Mouse (Mus musculus): ENCODE data around the gene Ubc.
"Not testable (repeated sequence)": the region's sequence is repeated elsewhere in the genome, so short reads cannot be mapped to it uniquely, and the experiment has no call there.

Ubc gene

DNA sequence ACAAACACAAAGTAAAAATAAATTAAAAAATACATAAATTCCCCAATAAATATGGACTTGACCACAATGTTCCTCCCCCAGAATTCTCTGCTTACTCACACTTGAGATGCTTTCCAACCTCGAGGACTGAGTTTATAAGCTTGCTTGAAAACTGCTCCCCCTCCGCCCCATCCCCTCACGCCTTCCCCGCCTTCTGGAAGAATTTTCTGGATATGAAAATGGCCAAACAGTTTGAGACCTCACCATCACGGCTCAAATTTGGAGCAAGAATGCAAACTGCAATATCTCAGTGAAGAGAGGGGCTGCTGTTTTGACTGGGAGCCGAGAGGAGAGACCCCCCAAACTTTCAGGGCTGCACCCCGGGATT, 14.5 kb upstream of the Ubc start:
- in situ Hi-C loops (cut with MboI, MseI) = no loop called here

DNA sequence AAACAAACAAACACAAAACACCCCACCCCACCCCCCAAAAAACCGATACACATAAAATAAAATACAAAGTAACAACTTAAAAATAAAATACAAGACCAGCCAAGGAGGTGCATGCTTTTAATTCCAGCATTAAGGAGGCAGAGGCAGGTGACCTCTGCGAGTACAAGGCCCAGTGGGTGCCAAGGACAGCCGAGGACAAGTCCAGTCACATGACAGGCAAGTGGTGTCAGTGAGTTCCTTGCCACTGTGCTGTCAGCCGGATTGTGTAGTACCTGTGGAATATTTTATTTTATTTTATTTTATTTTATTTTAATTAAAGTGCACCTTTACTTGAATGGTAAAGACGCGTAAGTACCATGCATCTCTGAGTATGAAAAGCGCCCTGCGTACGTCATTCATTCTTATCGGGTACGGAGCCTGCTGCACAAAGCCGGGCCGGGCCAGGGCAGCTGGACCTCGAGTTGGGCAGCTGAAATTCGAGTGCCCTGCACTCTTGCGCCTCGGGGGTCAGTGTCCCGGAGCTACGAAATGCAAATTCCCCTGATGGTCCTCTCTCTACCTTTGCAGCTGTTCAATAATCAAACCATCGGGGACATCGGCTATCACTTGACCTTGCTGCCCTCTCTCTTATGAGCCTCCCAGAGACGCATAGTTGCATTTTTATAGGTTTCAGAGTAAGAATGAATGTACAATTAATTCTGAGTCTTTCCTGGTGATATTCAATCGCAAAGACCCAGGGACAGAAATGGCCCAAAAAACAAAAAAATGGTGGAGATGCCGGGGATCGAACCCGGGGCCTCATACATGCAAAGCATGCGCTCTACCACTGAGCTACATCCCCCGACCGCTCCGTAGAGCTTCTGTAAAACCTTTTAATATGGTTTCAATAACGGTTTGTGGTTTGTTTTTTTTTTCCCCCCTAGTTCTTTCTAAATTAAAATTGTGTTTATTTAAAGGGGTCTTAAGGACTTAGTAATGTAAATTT, 13.8 kb upstream of the Ubc start:
- in situ Hi-C loops (cut with MboI, MseI) = no loop called here

DNA sequence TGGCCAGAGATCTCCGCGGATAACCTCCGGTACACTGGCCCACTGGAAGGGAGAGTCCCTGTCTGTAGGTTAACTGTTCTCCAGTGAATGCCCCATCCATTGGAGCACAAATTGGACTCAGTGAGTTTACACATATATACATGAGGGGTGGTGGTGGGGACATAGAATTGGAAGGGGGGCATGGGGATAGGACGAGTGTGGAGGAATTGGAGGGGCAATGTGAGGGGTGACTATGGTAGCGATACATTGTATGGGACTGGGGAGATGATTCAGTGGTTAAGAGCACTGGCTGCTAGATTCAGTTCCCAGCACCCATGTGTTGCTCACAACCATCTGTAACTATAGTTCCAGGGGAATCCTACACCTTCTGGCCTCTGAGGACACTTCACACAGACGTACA, 13.0 kb upstream of the Ubc start:
- in situ Hi-C loops (cut with MboI, MseI) = no loop called here

DNA sequence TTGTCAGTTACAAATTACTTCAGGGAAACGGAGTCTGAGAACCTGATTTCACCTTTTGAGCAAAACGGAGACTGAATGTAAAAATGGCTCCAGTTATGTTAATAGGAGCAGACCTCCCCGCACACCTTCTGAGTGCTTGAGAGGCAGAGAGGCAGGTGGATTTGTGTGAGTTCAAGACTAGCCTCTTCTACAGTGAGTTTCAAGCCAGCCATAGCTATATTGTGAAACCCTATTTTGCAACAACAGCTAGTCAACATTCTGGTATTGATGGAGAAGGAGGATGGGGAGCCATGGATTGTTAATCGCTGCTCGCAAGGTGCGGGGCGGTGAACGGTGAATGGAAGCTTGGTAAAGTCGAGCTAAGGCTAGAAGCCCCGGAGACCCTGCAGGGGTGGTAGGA, 12.5 kb upstream of the Ubc start:
- in situ Hi-C loops (cut with MboI, MseI) = no loop called here

DNA sequence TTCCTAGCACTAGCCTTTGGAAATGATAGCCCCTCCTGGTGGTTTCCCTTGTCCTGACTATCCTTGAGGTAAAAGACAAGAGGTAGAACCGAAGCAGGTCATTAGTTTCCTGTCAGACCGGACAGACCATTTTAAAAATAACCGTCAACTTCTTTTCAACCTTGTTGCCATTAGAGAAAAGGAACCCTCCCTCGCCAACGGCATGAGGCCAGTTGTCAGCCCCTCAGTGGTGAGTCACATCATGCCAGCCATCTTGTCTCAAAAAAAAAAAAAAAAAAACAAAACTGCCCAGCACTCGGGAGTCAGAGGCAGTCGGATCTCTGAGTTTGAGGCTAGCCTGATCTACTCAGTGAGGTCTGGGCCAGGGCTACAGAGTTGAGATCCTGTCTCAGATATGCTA, 10.9 kb upstream of the Ubc start:
- in situ Hi-C loops (cut with MboI, MseI) = no loop called here

DNA sequence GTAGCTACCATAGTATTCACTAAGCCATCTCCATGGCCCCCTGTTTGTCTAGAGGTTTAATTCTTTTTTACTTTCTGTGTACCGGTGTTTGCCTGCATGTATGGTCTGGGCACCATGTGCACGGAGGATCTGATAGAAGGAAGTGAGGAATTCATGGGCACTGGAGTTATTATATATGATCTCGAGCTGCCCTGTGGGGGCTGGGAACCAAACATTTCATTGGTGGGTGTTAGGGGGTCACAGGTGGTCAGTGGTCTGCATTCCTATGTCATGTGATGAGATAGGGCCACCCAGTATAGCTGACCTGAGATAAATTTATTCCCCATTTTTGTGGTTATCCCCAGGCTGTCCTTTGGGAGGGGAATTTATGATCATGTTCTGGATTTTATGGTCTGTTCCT, 5.0 kb upstream of the Ubc start:
- in situ Hi-C loops (cut with MboI, MseI) = no loop called here

DNA sequence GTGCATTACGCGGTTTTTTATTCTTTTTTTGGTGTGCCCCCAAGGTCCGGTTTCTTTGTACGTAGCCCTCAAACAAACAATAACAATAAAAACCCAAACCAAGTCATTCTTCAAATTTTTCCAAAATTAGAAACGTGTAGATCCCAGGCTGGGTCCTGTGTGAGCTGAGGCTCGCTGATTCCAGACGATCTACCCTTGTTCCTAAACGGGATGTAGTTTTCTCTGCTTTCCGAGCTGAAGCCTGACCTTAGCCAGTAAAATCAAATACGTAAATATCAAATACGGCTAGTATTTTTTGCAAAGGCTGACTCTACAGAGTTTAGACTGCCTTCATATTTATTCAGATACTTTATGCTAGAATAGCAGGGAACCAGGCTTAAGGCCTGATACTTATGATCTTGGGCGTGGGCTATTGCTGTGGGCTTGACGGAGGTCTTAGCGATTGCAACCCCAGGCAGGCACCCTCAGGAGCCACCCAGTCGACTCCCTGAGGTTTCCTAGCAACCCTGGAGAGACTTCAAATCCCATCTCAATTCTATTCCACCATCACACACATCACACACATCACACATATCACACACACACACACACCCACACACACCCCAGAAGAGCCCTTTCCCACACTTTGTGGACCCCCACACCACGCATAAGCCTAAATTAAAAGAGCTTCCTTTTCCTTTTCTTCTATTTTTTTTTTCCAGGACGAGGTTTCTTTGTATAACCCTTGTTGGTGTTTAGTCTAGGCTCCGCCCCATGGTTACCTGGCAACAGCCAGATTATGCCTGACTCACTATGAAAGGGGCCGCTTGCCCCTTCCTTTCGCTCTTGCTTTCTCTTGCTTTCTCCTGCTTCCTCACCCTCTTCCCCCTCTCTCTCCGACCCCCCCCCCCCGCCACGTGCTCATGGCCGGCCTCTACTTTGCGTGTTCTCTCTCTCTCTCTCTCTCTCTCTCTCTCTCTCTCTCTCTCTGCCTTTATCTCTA, 3.9 kb upstream of the Ubc start:
- in situ Hi-C loops (cut with MboI, MseI) = no loop called here

DNA sequence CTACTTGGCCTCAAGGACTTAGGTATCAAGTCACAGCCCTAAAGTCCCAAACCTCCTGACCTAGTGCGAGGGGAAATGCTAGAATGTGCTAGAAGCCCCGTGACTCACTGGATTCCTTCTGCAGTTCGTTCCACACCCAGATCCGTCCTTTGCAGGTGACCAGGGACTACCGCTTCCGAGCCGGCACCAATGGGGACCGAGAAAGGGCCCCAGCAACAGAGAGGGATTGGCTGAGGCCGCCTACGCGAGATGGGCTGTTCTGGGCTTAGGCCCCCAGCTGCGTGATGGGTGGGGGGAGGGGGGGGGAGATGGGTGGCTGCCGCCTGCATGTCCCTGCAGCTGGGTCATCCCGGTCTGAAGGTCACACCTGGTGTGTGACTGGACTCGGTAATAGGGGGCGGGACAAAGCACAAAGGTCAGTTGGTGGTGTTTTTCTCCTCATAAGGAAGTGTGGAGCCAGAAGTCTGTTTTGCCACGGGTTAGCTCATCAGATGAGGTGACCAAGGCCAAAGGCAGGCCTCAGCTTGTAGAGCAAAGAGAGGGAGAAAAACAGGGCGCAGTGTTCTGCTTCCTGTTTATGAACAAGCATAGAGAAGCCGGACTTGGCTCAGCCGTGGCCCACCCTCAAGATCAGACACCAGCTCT, 3.1 kb upstream of the Ubc start:
- in situ Hi-C loops (cut with MboI, MseI) = no loop called here

DNA sequence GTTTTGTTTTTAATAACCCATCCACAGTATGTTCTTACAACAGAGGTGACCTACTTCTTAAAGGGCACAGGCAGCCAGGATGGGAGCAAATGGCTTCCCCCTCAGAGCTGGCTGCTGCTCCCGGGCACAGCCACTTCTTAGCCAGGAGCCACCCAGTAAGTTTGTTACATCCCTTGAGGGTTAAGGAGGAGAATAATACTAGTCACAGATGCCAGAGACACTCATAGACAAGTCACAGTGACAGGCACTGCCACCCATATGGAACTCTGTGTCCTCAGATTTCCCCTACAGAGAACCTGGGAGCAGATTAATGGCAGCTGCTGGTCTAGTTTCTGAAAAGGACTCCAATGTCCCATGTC, 2.6 kb upstream of the Ubc start:
- in situ Hi-C loops (cut with MboI, MseI) = no loop called here

DNA sequence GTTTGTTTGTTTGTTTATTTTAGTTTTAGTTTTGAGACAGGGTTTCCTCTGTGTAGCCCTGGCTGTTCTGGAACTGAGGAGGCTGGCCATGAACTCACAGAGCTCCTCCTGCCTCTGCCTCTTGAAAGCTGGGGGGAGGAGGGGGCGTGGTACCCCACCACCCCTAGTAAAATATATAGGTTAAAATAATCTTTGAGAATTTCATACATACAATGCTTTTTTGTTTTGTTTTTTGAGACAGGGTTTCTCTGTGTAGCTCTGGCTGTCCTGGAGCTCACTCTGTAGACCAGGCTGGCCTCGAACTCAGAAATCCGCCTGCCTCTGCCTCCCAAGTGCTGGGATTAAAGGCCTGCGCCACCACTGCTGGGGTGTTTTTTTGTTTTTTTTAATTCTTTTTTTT, 2.2 kb upstream of the Ubc start:
- in situ Hi-C loops (cut with MboI, MseI) = not testable (repeated sequence)

DNA sequence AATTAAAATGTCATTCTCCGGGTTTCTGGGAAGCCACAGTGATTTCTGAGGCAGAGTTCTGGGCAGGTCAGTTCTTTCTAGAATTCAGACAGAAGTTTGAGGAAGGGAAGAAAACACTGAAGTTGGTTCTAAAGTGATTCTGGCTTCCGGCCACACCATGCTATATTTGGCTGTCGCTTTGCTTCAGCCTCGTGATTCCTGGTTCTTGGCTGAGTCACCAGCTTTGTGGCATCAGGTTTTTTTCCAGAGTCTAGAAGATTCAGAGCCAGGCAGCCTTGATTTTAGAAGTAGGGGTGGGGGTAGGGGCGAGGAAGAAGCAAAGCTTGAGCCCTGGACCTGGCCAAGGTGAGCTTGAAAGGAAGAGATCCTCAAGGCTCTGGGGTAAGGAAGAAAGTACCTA, 1.6 kb upstream of the Ubc start:
- in situ Hi-C loops (cut with MboI, MseI) = no loop called here

DNA sequence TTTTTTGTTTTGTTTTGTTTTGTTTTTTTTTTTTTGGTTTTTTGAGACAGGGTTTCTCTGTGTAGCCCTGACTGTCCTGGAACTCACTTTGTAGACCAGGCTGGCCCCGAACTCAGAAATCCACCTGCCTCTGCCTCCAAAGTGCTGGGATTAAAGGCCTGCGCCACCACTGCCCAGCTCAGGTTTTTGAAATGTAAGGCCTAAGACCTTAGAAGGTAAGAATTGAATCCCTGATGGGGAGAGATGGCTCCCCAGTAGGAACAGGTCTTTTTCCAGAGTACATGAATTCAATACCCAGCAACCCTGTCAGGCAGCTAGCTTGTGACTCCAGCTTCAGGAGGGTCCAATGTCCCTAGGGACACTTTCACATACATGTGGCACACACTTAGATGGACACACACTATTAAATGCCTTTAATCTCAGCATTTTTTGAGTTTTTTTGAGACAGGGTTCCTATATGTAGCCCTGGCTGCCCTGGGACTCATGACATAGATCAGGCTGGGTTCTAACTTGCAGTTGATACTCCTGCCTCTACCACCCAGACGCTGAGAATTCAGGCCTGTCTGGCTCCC, 990 bp upstream of the Ubc start:
- in situ Hi-C loops (cut with MboI, MseI) = no loop called here

DNA sequence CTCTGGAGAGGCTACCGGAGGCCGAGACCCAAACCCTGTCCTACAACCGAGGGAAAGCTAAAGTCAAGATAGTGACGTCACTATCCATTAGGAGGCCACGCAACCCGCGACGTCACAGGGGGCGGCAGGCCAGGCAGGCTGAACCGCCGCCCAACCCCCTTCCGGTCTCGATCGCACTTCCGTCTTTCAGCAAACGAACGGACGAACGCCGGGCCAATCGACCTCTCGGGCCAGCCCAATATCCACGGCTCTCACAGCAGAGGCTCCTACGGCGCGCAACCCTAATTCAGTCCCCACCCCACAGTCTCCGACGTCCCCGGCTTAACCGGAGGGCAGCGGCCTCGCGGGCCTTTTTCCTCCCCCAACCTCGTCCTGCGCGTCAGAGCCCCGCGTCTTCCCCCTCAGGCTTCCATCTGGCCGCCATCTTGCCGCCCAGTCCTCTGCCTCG, 847 bp downstream of the Ubc start, which contains the start of gene Gm10382:
Gene Gm10382 (plus strand): TSS at position 192 of the 448 bp plus-strand sequence.
- in situ Hi-C loops (cut with MboI, MseI) = no loop called here

DNA sequence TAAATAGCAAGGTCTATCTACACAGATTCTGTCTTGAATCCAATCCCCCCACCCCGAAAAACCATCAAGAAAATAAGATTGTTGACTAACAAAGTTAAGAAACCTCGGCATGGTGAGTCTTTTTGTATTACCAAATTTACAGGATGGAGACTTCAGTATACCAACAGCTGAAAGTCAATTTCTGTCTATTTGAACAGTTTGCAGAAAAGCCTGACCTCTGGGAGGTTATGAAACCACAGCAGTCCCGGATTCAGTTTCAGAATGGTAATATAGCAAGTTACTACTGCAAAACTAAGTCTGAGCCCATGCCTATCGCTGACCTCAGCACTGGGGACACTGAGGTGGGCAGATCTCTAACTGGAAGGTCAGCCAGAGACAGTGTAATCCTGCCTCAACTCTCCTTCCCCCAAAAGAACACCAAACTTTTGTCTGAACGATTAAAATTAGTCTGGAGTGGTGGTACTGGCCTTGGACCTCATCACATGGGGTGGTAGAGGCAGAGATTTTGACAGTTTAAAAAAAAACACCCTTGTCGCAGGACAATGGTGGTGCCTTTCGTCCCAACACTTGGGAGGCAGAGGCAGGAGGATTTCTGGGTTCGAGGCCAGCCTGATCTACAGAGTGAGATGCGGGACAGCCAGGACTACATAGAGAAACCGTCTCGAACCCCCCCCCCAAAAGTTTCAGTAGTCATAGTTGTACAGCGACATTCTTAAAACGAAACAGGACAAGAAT, 1.5 kb downstream of the Ubc start:
- in situ Hi-C loops (cut with MboI, MseI) = no loop called here

DNA sequence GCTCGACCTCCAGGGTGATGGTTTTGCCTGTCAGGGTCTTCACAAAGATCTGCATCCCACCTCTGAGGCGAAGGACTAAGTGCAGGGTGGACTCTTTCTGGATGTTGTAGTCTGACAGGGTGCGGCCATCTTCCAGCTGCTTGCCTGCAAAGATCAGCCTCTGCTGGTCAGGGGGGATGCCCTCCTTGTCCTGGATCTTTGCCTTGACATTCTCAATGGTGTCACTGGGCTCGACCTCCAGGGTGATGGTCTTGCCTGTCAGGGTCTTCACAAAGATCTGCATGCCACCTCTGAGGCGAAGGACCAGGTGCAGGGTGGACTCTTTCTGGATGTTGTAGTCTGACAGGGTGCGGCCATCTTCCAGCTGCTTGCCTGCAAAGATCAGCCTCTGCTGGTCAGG, 2.7 kb downstream of the Ubc start:
- in situ Hi-C loops (cut with MboI, MseI) = not testable (repeated sequence)

DNA sequence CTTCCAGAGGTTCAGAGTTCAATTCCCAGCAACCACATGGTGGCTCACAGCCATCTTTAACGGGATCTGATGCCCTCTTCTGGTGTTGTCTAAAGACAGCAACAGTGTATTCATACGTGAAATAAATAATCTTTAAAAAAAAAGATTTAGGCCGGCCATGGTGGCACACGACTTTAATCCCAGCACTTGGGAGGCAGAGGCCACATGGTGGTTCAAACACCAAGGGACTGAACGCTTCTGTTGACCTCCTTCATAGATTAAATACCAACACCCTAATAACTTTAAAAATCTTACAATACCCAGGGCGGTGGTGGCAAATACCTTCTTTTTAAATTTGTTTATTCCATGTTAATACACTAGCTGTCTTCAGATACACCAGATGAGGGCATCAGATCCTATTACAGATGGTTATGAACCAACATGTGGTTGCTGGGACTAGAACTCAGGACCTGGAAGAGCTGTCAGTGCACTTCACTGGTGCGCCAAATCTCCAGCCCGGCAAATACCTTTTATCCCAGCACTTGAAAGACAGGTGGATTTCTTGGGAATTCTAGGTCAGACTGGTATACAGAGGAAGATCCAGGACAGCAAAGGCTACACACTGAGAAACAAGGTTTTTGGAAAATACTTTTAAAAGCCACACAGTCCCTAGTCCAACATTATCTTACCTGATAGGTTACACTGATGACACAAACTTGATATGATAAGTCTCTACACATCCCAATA, 4.6 kb downstream of the Ubc start:
- in situ Hi-C loops (cut with MboI, MseI) = no loop called here

DNA sequence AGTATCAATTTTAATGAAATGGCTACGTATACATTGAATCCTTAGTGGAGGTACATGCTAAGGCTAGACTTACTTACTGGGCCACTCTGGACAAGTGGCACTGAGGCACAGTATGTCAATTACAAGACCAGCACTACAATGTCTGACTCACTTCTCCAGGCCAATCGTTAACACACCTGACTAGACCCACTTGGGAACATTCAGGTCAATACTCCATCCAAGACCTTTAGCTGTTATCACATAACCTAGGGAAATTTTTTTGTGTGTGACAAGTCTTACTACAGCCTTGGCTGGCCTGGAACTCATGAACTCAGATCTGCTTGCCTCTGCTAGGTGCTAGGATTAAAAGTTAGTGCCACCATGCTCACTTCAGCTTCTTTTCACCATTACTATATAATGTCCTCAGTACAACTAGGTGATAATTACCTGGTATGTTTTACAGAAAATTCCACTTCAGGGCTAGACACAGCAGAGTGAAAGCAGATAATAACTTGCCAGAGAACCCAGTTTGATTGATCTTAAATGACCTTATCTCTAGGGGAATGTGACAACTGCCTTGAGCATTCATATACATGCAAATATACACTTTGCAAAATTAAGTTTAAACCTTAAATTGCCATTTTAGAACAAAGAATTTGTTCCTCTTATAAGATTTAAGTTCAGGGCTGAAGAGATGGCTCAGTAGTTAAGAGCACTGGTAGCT, 5.3 kb downstream of the Ubc start:
- in situ Hi-C loops (cut with MboI, MseI) = no loop called here

DNA sequence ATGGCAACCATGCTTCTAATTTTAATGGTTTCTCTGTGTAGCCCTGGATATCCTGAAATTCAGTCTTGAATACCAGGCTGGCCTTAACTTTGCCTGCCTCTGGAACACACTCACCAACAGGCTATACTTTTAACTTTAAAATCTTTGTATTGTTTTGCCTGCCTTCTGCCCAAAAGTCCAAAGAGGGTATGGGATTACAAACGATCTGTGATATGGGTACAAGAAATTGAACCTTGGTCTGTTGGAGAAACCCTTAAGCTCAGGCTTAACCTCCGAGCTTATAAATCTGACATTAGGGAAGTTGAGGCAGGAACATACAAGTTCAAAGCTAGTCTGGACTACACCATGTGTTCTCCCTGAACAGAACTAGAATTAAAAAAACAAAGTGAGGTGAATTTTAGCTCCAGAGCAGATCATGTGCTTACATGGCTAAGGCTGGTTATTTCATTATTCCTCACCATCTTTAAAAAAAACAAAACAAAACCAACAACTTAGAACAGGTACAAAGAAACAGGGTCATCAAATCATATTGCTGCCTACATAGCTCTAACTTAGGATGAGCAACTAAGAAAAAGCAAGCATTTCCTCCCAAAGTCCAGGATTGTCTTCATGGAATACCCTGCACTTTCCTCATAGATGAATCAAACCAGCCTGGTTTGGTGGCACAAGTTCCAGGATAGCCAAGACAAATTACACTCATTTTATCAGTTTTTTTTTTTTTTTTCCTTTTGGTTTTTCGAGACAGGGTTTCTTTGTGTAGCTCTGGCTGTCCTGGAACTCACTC, 6.2 kb downstream of the Ubc start:
- in situ Hi-C loops (cut with MboI, MseI) = no loop called here

Data from T-helper 2 cell (primary cell).